Mouse (Mus musculus): ENCODE measurements around the gene Ldah. TPM values are rescaled to one million over a fixed set of nuclear protein-coding genes. Genes with fewer than 3 reads are reported as not detected.
"Not testable (repeated sequence)": the region's sequence is repeated elsewhere in the genome, so short reads cannot be mapped to it uniquely, and the experiment has no call there.

The Ldah gene
- polyA plus RNA-seq (2015; fragmentation: Nextera tagmentation; extraction: Ambion mirVana), result 66.6 and 70.1 TPM in 2 replicates

DNA sequence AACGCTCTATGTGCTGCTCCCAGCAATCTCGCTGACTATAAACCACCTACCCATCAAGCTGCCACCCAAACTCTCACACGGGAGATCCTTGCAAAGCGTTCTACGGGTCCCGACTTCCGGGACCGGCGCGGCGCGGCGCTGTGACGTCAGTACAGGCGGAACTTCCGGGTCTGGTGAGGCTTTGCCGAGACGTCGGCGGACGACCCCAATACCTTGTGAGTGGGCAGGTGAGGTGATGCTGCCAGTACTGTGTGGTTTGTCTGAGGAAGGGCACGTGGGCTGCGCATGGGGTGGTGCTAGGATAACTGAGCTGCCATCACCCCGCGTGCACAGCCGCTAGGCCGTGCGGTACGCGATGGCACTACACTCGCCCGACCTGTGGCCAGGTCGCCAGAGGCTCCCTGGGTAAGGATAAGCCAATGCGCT is at the start of gene Ldah:
Ldah (plus strand) TSS at position 130 of the 426 bp plus-strand sequence.
- peak within 1 kb of the TSS; percentile 75 for H3K9ac ChIP-seq (replicated peaks)

DNA sequence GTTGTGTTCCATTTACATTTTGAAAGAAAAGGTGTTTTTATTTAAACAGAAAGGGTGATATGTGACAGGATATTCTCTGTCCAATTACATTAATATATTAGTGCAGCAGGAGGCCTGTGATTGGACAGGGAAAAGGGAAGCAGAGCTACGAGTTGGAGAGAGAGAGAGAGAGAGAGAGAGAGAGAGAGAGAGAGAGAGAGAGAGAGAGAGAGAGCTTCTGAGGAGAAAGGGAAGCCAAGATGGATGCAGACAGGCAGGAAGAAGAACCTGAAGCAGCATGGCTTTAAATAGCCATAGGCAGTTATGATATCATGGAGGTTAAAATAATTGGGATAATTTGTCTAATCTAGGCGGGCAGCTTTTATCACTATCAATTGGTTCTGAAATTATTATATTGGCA is 40.2 kb upstream of the Ldah start:
- Histone ChIP-seq H3K36me3 (no peaks in the 10 kb centered on the region), H3K27me3 (replicated peaks) (no peaks in the 10 kb centered on the region), H3K4me3 (replicated peaks) (no peak overlapping the region), H3K9ac (replicated peaks) (no peak overlapping the region), H3K9me3 (replicated peaks) (no peaks in the 10 kb centered on the region), H3K4me2 (no peak overlapping the region), H3K4me1 (no peaks in the 10 kb centered on the region), H3K27ac (replicated peaks) (no peak overlapping the region)
- 77% methylated on average over 2 of the region's 2 CpGs for WGBS
- no peak for ATAC-seq (ENCODE audit: low FRiP score)

More for the DNA sequence above, at the start of gene Ldah:
- H3K27me3 ChIP-seq (replicated peaks), result no peaks in the 10 kb centered on the region
- peak within 1 kb of the TSS; percentile 77 for H3K4me3 ChIP-seq (replicated peaks)
- H3K36me3 ChIP-seq, result no peaks in the 10 kb centered on the region
- no peaks in the 10 kb centered on the region for H3K9me3 ChIP-seq (replicated peaks)
- WGBS, result under 1% methylated on average over 34 of the region's 34 CpGs
- peaks cover 12% of the 10 kb centered on the region for H3K4me1 ChIP-seq
- peak; percentile 100 for ATAC-seq (ENCODE audit: low FRiP score)
- H3K27ac ChIP-seq (replicated peaks), result peak within 1 kb of the TSS; percentile 80
- peak within 1 kb of the TSS; percentile 65 for H3K4me2 ChIP-seq

GRCm38 (mm10) chr12:8180921-8181320 is 27.0 kb upstream of the Ldah start:
- no peaks in the 10 kb centered on the region for H3K36me3 ChIP-seq
- WGBS, result 77% methylated on average over 6 of the region's 6 CpGs
- no peaks in the 10 kb centered on the region for H3K27me3 ChIP-seq (replicated peaks)
- H3K4me3 ChIP-seq (replicated peaks), result no peak overlapping the region
- ATAC-seq (ENCODE audit: low FRiP score), result no peak
- H3K4me2 ChIP-seq, result no peak overlapping the region
- H3K27ac ChIP-seq (replicated peaks), result no peak overlapping the region
- H3K9ac ChIP-seq (replicated peaks), result no peak overlapping the region
- no peaks in the 10 kb centered on the region for H3K9me3 ChIP-seq (replicated peaks)
- no peaks in the 10 kb centered on the region for H3K4me1 ChIP-seq

GRCm38 (mm10) chr12:8181744-8182143 is 26.2 kb upstream of the Ldah start:
- Histone ChIP-seq H3K9ac (replicated peaks) (no peak overlapping the region), H3K27ac (replicated peaks) (no peak overlapping the region), H3K27me3 (replicated peaks) (no peaks in the 10 kb centered on the region), H3K36me3 (no peaks in the 10 kb centered on the region), H3K9me3 (replicated peaks) (no peaks in the 10 kb centered on the region), H3K4me3 (replicated peaks) (no peak overlapping the region), H3K4me2 (no peak overlapping the region), H3K4me1 (no peaks in the 10 kb centered on the region)
- ATAC-seq (ENCODE audit: low FRiP score), result no peak

DNA sequence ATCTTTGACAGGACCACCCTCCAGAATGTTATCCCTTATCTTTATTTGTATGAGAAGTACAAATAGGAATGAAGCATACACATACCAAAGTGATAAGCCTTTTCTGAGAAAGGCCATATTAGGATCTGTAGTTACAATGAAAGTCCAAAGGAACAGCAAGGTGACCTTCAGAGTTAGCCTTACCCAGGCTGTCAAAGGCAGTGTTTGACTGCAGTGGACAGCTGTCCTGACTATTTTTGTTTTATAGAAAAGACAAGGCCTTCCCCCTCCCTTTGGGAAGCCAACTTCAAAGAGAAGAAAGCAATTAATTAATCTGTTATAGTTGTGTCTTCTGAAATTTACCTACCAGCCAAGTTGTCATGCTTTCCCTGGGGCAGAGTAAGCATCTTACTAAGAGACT is 23.4 kb upstream of the Ldah start:
- Histone ChIP-seq H3K4me3 (replicated peaks) (no peak overlapping the region), H3K27ac (replicated peaks) (no peak overlapping the region), H3K4me2 (no peak overlapping the region), H3K4me1 (no peaks in the 10 kb centered on the region), H3K9me3 (replicated peaks) (no peaks in the 10 kb centered on the region), H3K27me3 (replicated peaks) (no peaks in the 10 kb centered on the region), H3K36me3 (no peaks in the 10 kb centered on the region), H3K9ac (replicated peaks) (no peak overlapping the region)
- no peak for ATAC-seq (ENCODE audit: low FRiP score)

GRCm38 (mm10) chr12:8188161-8188560 is 19.7 kb upstream of the Ldah start:
- Histone ChIP-seq H3K27ac (replicated peaks) (no peak overlapping the region), H3K9me3 (replicated peaks) (no peaks in the 10 kb centered on the region), H3K4me2 (no peak overlapping the region), H3K4me3 (replicated peaks) (no peak overlapping the region), H3K27me3 (replicated peaks) (no peaks in the 10 kb centered on the region), H3K36me3 (no peaks in the 10 kb centered on the region), H3K4me1 (no peaks in the 10 kb centered on the region), H3K9ac (replicated peaks) (no peak overlapping the region)
- ATAC-seq (ENCODE audit: low FRiP score), result no peak

- H3K9me3 ChIP-seq (replicated peaks); H3K9ac ChIP-seq (replicated peaks); H3K36me3 ChIP-seq; H3K4me2 ChIP-seq; H3K4me3 ChIP-seq (replicated peaks); ATAC-seq (ENCODE audit: low FRiP score); H3K4me1 ChIP-seq; H3K27me3 ChIP-seq (replicated peaks); H3K27ac ChIP-seq (replicated peaks): not testable (repeated sequence)
- 90% methylated on average over 15 of the region's 15 CpGs for WGBS
Measured at GRCm38 (mm10) chr12:8188796-8189535, 18.9 kb upstream of the Ldah start.

DNA sequence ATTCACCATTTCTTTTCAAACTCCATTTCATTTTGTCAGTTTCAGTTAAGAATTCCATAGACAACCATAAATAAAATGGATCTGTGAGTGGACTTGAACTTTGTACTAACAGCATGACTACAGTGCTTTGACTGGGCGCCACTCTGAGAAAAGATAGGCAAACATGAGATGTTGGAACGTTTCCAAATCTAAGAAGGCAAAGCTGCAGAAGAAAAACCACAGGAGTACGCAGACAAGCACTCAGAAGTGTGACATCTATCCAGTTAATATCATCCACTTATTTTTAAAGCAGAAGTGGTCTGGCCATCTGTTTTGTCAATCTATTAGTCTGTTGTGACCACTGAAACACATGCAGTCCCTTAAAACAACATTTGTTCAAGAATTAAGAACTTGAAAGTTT is 18.2 kb upstream of the Ldah start:
- H3K4me3 ChIP-seq (replicated peaks), result no peak overlapping the region
- WGBS, result 72% methylated on average over 3 of the region's 3 CpGs
- no peaks in the 10 kb centered on the region for H3K27me3 ChIP-seq (replicated peaks)
- H3K36me3 ChIP-seq, result no peaks in the 10 kb centered on the region
- no peak for ATAC-seq (ENCODE audit: low FRiP score)
- no peak overlapping the region for H3K9ac ChIP-seq (replicated peaks)
- H3K4me1 ChIP-seq, result no peaks in the 10 kb centered on the region
- no peak overlapping the region for H3K4me2 ChIP-seq
- no peak overlapping the region for H3K27ac ChIP-seq (replicated peaks)
- H3K9me3 ChIP-seq (replicated peaks), result no peaks in the 10 kb centered on the region

GRCm38 (mm10) chr12:8205721-8206120 is 2.2 kb upstream of the Ldah start:
- 84% methylated on average over 2 of the region's 2 CpGs for WGBS
- Histone ChIP-seq H3K9ac (replicated peaks) (no peak overlapping the region), H3K4me1 (peaks cover 12% of the 10 kb centered on the region)

DNA sequence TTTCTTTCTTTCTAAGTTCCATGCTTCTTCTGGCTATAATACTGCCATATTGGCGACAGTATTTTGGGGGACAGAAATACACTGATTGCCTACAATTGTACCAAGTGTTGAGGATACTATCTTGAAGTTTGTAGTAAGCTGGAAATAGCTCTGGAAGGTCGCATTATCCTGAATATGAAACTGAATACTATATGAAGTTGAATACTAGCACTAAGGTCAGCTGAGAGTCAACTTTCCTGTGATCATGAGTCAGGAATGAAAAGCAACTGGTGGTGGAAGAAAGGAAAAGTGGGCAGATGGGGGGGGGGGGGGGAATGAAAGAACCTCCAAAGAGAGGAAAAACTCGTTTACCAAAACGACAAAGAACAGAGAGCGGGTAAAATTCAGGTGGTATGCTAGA is 329 bp upstream of the Ldah start:
- Histone ChIP-seq H3K4me2 (peak overlapping the region; percentile 65), H3K9ac (replicated peaks) (peak overlapping the region; percentile 75), H3K4me1 (peaks cover 12% of the 10 kb centered on the region), H3K4me3 (replicated peaks) (peak overlapping the region; percentile 77), H3K9me3 (replicated peaks) (no peaks in the 10 kb centered on the region), H3K27ac (replicated peaks) (peak overlapping the region; percentile 80; the same call in 1 of the 2 replicates), H3K36me3 (no peaks in the 10 kb centered on the region), H3K27me3 (replicated peaks) (no peaks in the 10 kb centered on the region)
- 17% methylated on average over 5 of the region's 5 CpGs for WGBS
- ATAC-seq (ENCODE audit: low FRiP score), result no peak; the same call in 1 of the 2 replicates

More at GRCm38 (mm10) chr12:8205721-8206120, 2.2 kb upstream of the Ldah start:
- Histone ChIP-seq H3K27ac (replicated peaks) (no peak overlapping the region), H3K36me3 (no peaks in the 10 kb centered on the region), H3K9me3 (replicated peaks) (no peaks in the 10 kb centered on the region), H3K4me2 (no peak overlapping the region), H3K27me3 (replicated peaks) (no peaks in the 10 kb centered on the region), H3K4me3 (replicated peaks) (no peak overlapping the region)
- ATAC-seq (ENCODE audit: low FRiP score), result no peak

DNA sequence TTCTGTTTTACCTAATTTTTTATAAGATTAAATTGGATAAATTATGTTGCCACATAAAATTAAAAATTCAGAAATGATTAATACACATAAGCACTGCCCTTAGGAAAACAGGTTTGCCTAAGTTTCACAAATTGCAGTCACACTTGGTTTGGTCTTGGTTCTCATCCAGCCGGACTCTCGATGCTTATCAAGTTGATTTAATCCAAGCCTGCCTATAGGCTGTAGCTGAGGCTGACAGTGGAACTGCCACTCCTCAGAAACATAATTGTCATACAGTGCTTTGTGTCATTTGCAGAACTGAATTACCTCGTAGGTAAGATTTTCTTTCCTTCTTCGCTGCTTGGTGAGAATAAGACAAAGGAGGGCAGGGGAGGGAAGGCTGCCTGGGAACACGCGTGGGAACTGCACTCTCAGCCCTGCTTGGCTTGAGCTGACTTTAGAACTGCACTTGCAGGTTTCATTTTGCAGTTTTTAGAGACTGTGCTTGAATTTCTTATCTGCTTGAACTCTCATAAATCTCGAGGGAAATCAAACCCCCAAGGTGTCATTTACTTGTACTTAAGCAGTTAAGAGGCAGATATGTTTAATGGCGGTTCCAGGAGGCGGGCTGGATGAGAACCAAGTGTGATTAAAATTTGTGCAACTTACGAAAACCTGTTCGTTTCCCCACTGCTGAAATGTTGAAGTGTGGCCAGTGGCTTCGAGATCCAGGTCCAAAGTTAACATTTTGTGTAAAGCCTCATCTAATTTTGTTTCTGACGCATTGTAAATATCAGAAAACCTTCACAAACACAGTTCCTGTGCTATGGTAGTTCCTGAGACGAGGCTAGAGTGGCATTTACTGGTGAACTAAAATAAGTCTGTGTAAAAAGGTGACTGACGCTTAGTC is 8.7 kb downstream of the Ldah start:
- Histone ChIP-seq H3K36me3 (0 out of 2 replicates have a peak, but pooled peaks cover 4% of the 10 kb centered on the region), H3K4me2 (no peak overlapping the region), H3K4me3 (replicated peaks) (no peak overlapping the region), H3K9ac (replicated peaks) (no peak overlapping the region), H3K27me3 (replicated peaks) (no peaks in the 10 kb centered on the region), H3K9me3 (replicated peaks) (no peaks in the 10 kb centered on the region), H3K27ac (replicated peaks) (no peak overlapping the region), H3K4me1 (no peaks in the 10 kb centered on the region)
- ATAC-seq (ENCODE audit: low FRiP score), result no peak
- WGBS, result 81% methylated on average over 15 of the region's 15 CpGs

- H3K4me1 ChIP-seq, result no peaks in the 10 kb centered on the region
- no peak overlapping the region for H3K4me3 ChIP-seq (replicated peaks)
- H3K27me3 ChIP-seq (replicated peaks), result no peaks in the 10 kb centered on the region
- H3K36me3 ChIP-seq, result peaks cover 4% of the 10 kb centered on the region; the same call in 1 of the 2 replicates
- no peak overlapping the region for H3K4me2 ChIP-seq
- H3K9ac ChIP-seq (replicated peaks), result no peak overlapping the region
- H3K27ac ChIP-seq (replicated peaks), result no peak overlapping the region
- 93% methylated on average over 6 of the region's 6 CpGs for WGBS
- no peaks in the 10 kb centered on the region for H3K9me3 ChIP-seq (replicated peaks)
- no peak for ATAC-seq (ENCODE audit: low FRiP score)
Measured at GRCm38 (mm10) chr12:8223036-8223435, 15.1 kb downstream of the Ldah start.
